Mouse (Mus musculus) lung, adult 2 months (tissue): ENCODE data around the gene Vdr.

Experiments
- CTCF ChIP-seq: fragments of 200-500 bp; IDR thresholded peaks from 2 replicates; pipeline ENCODE4 v1.5.1; 2011; ENCODE audit warnings: mild to moderate bottlenecking, low read length, control low read depth; ENCODE audit not compliant: insufficient read depth
- POLR2A ChIP-seq: fragments of 200-500 bp; IDR thresholded peaks from 2 replicates; pipeline ENCODE4 v1.6.1; 2011; ENCODE audit warnings: low read depth, mild to moderate bottlenecking, control low read depth, low read length, borderline replicate concordance; ENCODE audit errors: extremely low read depth

DNA sequence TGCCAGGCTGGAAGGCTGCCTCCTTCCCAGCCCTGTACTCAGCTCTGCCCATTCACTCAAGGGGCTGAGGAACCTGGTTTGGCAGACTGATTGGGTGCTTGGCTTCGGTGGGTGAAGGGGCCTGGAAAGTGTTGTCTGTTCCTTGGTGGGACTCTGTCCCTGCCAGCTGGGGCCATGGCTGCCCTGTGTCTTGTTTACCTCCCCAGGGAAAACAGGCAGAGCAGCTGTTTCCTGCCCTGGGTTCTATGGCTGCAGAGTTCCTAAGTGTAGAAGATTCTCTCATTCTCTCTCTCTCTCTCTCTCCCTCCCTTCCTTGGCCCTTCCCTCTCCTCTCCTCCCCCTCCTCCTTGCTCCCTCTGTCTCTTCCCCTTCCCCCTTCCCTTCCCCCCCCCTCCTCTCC, 44.9 kb upstream of the Vdr start:
- TF ChIP-seq POLR2A, result no peak
- TF ChIP-seq CTCF, result no peak
